Comparison of ENCODE assay signal across 9 mouse cellular contexts in genomic region chr2:157873223-157873622, GRCm38 (mm10). TPM values are rescaled to one million over a fixed set of nuclear protein-coding genes. Genes with fewer than 3 reads are reported as not detected.
DNase-seq lines count a peak whose midpoint lies in the region; ATAC-seq lines count a peak whose summit lies in the region.
"Had no signal": no experiment of that assay in that cellular context is flagged by ENCODE, and none has a peak within 500 bp of the region (broad histone marks: within the 10 kb centered on the region; RNA-seq: fewer than 3 reads in every experiment).

No protein-coding gene starts in this region.

- ATAC-seq in megakaryocyte progenitor cell, adult 5-6 weeks (replicated peaks; ENCODE audit: poor library complexity), result no peak

- peak; percentile 39 for DNase-seq in kidney, adult 18-20 months
- DNase-seq in kidney, postnatal 4 days, result no peak
- peak; percentile 95 to 97 for DNase-seq in adrenal gland, adult (ENCODE audit: inconsistent age in 2 of 2, low spot score in 1 of 2)
- DNase-seq in cerebellum, postnatal 14 days, result peak; percentile 72 to 75
- DNase-seq in kidney, postnatal 14 days, result peak; percentile 18
- peak; percentile 73 for DNase-seq in testis, postnatal 14 days (ENCODE audit: low spot score)
- no peak for DNase-seq in thymus, postnatal 4 days

RNA-seq across cellular contexts. Expression of gene Vstm2l, which starts 41.2 kb away (rescaled TPM):
- not detected in 2 replicates for total RNA-seq in megakaryocyte progenitor cell, adult 5-6 weeks (2015)
- not detected in 2 replicates for total RNA-seq in megakaryocyte progenitor cell, adult 5-6 weeks (2017)
- total RNA-seq: G1E had no signal

Comparison
In these comparisons a context has a peak if more than half of its experiments do, and no peak if none do; other contexts are left out.
1. DNase-seq: peak in kidney, adult 18-20 months (single experiment), adrenal gland, adult (2 of 2), cerebellum, postnatal 14 days (2 of 2), kidney, postnatal 14 days (single experiment) and testis, postnatal 14 days (single experiment); none in kidney, postnatal 4 days (0 of 2) and thymus, postnatal 4 days (single experiment).